Mouse (Mus musculus) gonadal fat pad, adult 2 months (tissue): ENCODE data around the gene Cyth3. TPM values are rescaled to one million over a fixed set of nuclear protein-coding genes. Genes with fewer than 3 reads are reported as not detected.

Experiments
- DNase-seq: peaks from one replicate; pipeline ENCODE4 v3.0.0-alpha.2; 2012; ENCODE audit warnings: low read depth
- polyA plus RNA-seq: library from polyadenylated mRNA; depleted of rRNA; stranded (reverse); fragments of >200 nt; gene quantifications from 2 replicates; pipeline ENCODE4 v1.2.3, GENCODE M21; 2012; rRNA removed

Cyth3 gene
- polyA plus RNA-seq, 1 experiment: 37.2 TPM

- no peak for DNase-seq
These were observed 84.0 kb downstream of the Cyth3 start for GRCm38 (mm10) chr5:143706030-143706821.

DNA sequence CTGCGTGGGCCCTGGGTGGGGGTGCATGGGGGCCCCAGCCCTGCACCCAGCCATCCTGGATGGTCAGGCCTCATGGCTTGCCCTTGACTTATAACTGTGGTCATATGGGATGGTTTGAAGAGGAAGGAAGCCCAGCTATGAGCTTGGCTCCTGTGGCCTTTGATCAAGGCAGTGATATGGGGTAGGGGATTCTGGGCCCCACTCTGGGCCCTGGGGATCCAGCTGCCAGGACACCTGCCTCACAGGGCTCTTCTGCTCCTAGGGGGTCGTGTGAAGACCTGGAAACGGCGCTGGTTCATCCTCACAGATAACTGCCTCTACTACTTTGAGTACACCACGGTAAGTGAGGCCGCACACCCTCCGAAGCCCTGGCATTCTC, 84.6 kb downstream of the Cyth3 start:
- no peak for DNase-seq

DNA sequence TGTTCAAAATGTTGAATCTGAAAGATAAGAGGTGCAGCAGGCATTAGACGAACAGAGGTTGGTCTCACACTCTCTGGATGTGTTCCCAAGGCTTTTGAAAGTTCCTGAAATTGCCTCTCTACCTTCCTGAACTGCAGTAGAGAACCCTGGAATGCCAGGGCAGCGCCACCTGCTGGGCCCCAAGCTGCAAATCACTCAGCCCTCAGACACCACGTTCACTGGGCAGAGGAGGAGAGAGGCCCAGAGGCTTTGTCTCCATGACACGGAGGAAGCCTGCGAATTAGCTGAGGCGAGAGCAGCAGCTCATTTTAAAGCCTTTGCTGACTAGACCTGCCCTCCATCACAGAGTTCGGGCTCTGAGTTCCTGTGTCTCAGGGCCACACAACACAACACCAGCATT, 89.1 kb downstream of the Cyth3 start:
- no peak for DNase-seq

- DNase-seq: no peak
These were observed 90.0 kb downstream of the Cyth3 start for GRCm38 (mm10) chr5:143712011-143712800.

DNA sequence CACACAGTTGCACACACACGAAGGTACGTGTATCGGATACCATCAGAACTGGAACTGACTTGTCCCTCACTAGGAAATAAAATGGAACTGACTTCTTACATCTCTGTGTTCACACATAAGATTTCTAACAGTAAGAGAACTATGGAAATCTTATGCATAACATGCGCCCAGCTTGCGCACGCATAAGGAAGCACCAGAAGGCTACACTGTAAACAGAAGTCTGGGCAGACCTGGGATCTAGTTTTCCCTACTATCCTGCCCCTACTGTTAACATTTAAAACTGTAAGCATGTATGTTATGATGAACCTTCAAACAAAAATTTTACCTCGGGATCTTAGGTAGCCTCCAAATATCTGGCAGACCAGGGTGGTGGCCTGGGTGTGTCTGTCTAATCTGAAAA, 99.7 kb downstream of the Cyth3 start:
- DNase-seq: no peak

GRCm38 (mm10) chr5:143730915-143731314, 108.7 kb downstream of the Cyth3 start:
- DNase-seq: no peak

- no peak for DNase-seq
These were observed 109.4 kb downstream of the Cyth3 start for GRCm38 (mm10) chr5:143731483-143732112.

GRCm38 (mm10) chr5:143732180-143732891, 110.1 kb downstream of the Cyth3 start, which contains the start of gene Usp42:
Gene Usp42 (minus strand): TSS chr5:143732280.
- peak; percentile 52 for DNase-seq

- no peak for DNase-seq
These were observed 127.5 kb downstream of the Cyth3 start for GRCm38 (mm10) chr5:143749630-143750208.

- no peak for DNase-seq
These were observed 133.4 kb downstream of the Cyth3 start for GRCm38 (mm10) chr5:143755529-143756141.

DNA sequence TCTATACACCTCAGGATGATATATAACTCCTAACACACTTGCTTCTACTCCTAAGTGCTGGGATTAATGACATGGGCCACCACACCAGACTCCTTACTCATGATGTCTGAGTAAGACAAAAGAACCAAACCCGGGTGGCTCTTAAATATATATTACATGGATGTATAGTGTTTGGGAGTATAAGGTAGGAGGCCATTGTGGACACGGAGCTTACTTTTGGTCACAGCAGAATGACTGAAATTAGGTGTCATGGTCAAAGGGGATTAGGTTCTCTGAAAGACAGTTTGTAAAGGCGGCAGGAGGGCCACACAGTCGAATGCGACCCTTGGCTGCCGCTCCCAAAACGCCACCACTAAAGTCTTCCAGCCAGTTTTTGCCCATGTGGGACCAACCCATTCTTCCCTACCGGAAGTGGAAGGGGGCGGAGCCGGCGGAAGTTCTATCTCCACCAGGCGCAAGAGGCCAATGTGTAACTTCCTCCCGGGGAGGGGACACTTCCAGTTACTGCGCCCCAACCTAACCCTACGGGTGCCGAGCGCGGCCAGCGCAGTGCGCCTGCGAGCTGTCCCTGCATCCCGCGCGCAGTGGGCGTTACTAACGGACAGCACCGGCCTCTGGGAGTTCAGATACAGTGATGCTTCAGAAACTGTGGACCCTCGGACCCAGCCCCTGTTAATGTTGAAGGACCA, 135.7 kb downstream of the Cyth3 start:
- DNase-seq: peak; percentile 26

DNA sequence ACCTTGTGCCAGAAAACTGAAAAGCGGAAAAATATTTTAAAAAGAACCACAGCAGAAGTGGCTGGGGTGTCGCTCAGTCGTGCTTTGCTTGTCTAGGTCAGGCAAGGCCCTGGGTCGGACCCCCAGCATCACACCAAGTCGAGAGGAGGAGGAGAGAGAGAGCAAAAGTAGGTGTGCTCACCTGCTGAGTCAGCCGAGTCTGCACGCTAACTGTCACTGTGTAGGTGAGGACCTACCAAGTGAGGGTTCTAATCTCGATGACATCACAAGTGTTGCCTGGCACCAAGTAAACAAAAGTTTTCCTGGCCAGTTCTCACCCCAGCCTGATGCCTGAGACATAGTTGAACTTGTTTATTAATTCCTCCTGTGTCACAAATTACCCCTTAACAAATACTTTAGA, 137.3 kb downstream of the Cyth3 start:
- no peak for DNase-seq

Other genes with a start within 250 kb of the Cyth3 start
- 147 and 188 TPM in 2 replicates for gene Kdelr2, start 218.6 kb upstream of the Cyth3 start, polyA plus RNA-seq
- gene Daglb, start 157.9 kb upstream of the Cyth3 start, polyA plus RNA-seq: 15.6 and 19.5 TPM in 2 replicates
- gene Rac1, start 94.4 kb upstream of the Cyth3 start, polyA plus RNA-seq: 340 and 347 TPM in 2 replicates
- gene Usp42, start 109.8 kb downstream of the Cyth3 start, polyA plus RNA-seq: 5.6 and 8.6 TPM in 2 replicates
- 15.4 and 16.7 TPM in 2 replicates for gene Eif2ak1, start 195.3 kb downstream of the Cyth3 start, polyA plus RNA-seq